Mouse (Mus musculus) liver, embryonic 11.5 days (tissue): ENCODE data around the gene Map3k20. TPM values are rescaled to one million over a fixed set of nuclear protein-coding genes. Genes with fewer than 3 reads are reported as not detected.

Experiments used
- ATAC-seq: fragments of 200-750 bp; cut with Nextera tagmentation; replicated peaks from 2 replicates; pipeline ENCODE4 v1.8.0; 2017; ENCODE audit warnings: moderate number of reproducible peaks, mild to moderate bottlenecking, moderate TSS enrichment, moderate library complexity; ENCODE audit not compliant: low FRiP score
- DNase-seq: peaks from one replicate; pipeline ENCODE4 v3.0.0-alpha.2; 2017; ENCODE audit warnings: low spot score
- H3K27ac ChIP-seq: fragments of 300-500 bp; sonication (generic); 2 replicates; pipeline ENCODE4 v1.5.1; 2014; ENCODE audit warnings: mild to moderate bottlenecking, low read depth, low read length, control low read depth
- H3K27me3 ChIP-seq: fragments of 300-500 bp; sonication (generic); replicated peaks from 2 replicates; pipeline ENCODE4 v1.6.1; 2014; ENCODE audit warnings: low read length, mixed read lengths; ENCODE audit not compliant: control insufficient read depth, insufficient read depth
- H3K36me3 ChIP-seq: fragments of 300-500 bp; sonication (generic); 2 replicates; pipeline ENCODE4 v1.6.1; 2014; ENCODE audit warnings: mild to moderate bottlenecking, low read length, moderate library complexity, mixed read lengths; ENCODE audit not compliant: control insufficient read depth, insufficient read depth
- H3K4me1 ChIP-seq: fragments of 300-500 bp; sonication (generic); replicated peaks from 2 replicates; pipeline ENCODE4 v1.6.1; 2014; ENCODE audit warnings: low read length, mixed read lengths; ENCODE audit not compliant: control insufficient read depth, insufficient read depth
- H3K4me2 ChIP-seq: fragments of 300-500 bp; sonication (generic); 2 replicates; pipeline ENCODE4 v1.6.1; 2014; ENCODE audit warnings: mild to moderate bottlenecking, control low read depth, moderate library complexity
- H3K4me3 ChIP-seq: fragments of 300-500 bp; sonication (generic); 2 replicates; pipeline ENCODE4 v1.5.1; 2014; ENCODE audit warnings: low read depth, low read length, control low read depth
- H3K9ac ChIP-seq: fragments of 300-500 bp; sonication (generic); 2 replicates; pipeline ENCODE4 v1.6.1; 2014; ENCODE audit warnings: low read depth, low read length, control low read depth
- H3K9me3 ChIP-seq: fragments of 300-500 bp; sonication (generic); 2 replicates; pipeline ENCODE4 v1.6.1; 2016; ENCODE audit warnings: low read length, inconsistent platforms, mixed read lengths; ENCODE audit not compliant: control insufficient read depth
- WGBS: fragments of 180-500 bp; shearing (Covaris S2); extraction: QIAGEN DNeasy Blood & Tissue Kit; methylation state at CpG from one replicate; pipeline ENCODE4 v1.1.7; 2014; 5-methylcytosine and 5-hydroxymethylcytosine counted together
- polyA plus RNA-seq: library from polyadenylated mRNA; unstranded; fragments of >200 nt; fragmentation: Nextera tagmentation; extraction: Ambion mirVana; gene quantifications from 2 replicates; pipeline ENCODE4 v1.2.1, GENCODE M21; 2014

Map3k20 gene
- polyA plus RNA-seq, 1 experiment from 2014 or later: 12.2 TPM

GRCm38 (mm10) chr2:72491650-72492049 is 206.2 kb downstream of the Map3k20 start:
- H3K9me3 ChIP-seq: no peaks in the 10 kb centered on the region
- H3K9ac ChIP-seq: no peak overlapping the region
- WGBS: 53% methylated on average over 7 of the region's 7 CpGs
- DNase-seq: no peak
- H3K4me1 ChIP-seq: no peaks in the 10 kb centered on the region
- peaks cover 4% of the 10 kb centered on the region for H3K36me3 ChIP-seq
- H3K4me2 ChIP-seq: no peak overlapping the region
- ATAC-seq: no peak
- no peaks in the 10 kb centered on the region for H3K27me3 ChIP-seq
- H3K27ac ChIP-seq: no peak overlapping the region
- no peak overlapping the region for H3K4me3 ChIP-seq

Other genes starting within 250 kb of the Map3k20 start
- 156 and 165 TPM in 2 replicates for gene Cdca7, start 190.5 kb downstream of the Map3k20 start, polyA plus RNA-seq